Mouse (Mus musculus): ENCODE data around the gene Hnrnpul1.

Hnrnpul1 gene

DNA sequence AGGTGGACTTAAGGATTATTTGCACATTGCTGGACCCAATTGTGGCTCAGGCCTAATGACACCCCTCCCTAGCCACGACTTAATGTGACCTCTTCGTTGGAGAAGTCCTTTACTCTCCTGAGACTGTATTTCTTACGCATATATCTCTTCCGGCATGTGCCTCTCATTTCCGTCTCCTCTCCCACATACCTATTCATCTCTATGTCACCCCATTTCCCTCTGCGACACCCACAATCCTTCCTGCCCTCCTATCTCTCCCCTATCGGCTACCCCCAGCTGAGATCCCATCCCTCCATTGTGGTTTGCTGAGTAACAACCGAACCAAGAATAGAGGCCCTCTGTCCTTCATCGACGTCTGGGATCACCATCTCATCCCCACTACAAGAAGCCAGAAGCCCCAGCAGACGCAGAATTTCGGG lies 64.9 kb downstream of the Hnrnpul1 start:
- no peak for DNase-seq (ENCODE audit: low spot score in 2 of 2)

DNA sequence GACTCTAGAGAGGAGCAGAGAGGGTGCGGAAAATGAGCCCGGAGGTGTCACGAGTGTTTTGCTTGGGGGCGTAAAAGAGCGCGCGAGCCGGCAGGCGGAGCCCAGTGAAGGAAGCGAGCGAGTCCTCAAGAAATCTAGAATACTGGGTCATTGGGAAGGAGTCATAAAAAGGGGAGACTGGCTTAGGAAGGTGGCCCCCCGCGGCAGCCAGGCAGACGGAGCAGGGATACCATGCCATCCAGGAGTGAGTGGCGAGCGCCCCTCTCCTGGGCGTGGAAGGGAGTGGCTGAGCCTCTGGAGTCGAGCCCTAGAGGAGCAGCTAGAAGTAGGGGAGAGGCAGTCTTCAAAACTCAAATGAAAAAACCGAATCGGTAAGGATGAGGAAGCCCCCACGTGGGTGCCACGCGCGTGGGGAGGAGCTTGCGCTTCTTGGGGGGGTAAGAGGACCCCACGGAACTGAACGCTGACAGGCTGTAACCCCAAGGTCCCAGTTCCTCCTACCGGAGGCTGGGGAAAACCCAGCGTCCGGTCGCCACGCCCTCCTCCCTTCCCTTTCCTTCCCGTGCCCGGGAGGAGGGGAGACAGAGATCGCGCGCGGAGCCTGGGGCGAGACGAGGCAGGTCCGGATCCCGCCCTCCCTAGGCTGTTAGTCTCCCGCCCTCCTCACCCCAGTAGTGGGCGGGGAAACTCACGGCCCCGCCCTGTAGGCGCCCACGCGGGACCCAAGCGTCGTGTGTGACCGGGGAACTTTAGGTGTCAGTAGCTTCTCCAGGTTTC lies 65.6 kb downstream of the Hnrnpul1 start:
- peak; percentile 86 to 90 for DNase-seq (ENCODE audit: low spot score in 2 of 2)

DNA sequence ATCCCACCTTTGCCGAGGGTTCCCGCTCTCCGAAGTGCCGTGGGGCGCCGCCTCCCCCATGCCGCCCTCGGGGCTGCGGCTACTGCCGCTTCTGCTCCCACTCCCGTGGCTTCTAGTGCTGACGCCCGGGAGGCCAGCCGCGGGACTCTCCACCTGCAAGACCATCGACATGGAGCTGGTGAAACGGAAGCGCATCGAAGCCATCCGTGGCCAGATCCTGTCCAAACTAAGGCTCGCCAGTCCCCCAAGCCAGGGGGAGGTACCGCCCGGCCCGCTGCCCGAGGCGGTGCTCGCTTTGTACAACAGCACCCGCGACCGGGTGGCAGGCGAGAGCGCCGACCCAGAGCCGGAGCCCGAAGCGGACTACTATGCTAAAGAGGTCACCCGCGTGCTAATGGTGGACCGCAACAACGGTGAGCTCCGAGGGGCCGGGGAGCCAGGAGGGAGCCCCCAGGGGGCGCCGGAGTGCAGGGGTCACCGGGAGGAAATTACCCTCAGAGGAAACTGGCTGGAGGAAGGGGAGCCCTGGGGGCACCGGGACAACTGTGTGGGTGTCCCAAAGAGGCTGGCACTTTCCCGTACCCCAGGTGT lies 66.7 kb downstream of the Hnrnpul1 start:
- peak; percentile 81 to 93 for DNase-seq (ENCODE audit: low spot score in 2 of 2)

DNA sequence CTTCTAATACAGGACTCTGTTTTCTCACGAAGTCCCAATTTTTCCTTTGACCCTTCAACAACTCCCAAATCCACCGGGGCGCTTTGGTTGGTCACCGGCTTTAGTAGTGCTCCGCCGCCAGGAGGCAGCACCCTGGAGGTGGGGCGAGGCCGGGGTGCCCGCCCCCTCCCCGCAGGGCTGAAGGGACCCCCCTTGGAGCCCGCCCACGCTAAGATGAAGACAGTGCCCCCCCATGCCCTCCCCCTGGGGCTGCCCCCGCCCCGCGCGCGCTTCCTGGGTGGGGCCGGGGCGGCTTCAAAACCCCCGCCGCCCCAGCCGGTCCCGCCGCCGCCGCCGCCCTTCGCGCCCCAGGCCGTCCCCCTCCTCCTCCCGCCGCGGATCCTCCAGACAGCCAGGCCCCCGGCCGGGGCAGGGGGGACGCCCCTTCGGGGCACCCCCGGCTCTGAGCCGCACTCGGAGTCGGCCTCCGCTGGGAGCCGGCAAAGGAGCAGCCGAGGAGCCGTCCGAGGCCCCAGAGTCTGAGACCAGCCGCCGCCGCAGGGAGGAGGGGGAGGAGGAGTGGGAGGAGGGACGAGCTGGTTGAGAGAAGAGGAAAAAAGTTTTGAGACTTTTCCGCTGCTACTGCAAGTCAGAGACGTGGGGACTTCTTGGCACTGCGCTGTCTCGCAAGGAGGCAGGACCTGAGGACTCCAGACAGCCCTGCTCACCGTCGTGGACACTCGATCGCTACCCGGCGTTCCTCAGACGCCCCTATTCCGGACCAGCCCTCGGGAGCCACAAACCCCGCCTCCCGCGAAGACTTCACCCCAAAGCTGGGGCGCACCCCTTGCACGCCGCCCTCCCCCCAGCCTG lies 67.7 kb downstream of the Hnrnpul1 start, which contains the start of gene Tgfb1:
Gene Tgfb1 (plus strand): TSS at position 323 of the 852 bp plus-strand sequence.
- DNase-seq (ENCODE audit: low spot score in 2 of 2): peak; percentile 83 to 90

DNA sequence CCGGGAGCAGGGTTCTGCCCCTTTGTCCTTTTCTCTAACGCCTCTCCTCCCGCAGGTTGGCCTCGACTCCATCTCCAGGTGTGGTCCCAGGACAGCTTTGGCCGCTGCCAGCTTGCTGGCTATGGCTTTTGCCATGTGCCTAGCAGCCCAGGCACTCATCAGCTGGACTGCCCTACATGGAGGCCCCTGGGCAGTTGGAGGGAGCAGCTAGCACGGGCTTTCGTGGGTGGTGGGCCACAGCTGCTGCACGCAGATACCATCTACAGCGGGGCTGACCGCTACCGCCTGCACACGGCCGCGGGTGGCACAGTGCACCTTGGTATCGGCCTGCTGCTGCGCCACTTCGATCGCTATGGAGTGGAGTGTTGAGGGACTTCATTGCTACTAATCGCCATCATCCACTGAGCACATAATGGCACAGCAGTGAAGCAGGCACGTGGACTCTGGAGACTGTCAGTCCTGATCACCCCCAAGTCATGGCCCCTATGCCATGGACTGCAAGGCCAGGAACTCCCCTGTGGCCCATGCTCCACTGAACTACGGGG lies 68.6 kb downstream of the Hnrnpul1 start:
- DNase-seq (ENCODE audit: low spot score in 2 of 2): no peak

DNA sequence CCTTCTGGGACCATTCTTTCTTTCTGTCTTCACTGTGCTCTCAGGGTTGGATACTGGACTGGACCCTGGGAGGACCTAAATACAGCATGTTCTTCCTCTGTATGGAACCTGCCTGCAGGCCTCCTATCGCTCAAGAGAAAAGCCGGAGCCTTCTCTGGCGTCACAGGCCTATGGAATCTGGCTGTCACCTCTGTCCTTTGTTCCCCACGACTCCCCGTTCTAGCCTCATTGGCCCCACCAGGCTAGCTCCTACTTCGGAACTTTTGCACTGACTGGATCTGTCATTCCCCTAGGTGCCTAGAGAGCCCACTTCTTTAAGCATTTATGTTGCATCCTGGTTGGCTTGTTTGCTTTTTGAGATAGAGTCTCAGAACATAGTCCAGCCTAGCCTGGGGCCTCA lies 69.9 kb downstream of the Hnrnpul1 start:
- DNase-seq (ENCODE audit: low spot score in 2 of 2): peak in 1 of 2 experiments; percentile 65

DNA sequence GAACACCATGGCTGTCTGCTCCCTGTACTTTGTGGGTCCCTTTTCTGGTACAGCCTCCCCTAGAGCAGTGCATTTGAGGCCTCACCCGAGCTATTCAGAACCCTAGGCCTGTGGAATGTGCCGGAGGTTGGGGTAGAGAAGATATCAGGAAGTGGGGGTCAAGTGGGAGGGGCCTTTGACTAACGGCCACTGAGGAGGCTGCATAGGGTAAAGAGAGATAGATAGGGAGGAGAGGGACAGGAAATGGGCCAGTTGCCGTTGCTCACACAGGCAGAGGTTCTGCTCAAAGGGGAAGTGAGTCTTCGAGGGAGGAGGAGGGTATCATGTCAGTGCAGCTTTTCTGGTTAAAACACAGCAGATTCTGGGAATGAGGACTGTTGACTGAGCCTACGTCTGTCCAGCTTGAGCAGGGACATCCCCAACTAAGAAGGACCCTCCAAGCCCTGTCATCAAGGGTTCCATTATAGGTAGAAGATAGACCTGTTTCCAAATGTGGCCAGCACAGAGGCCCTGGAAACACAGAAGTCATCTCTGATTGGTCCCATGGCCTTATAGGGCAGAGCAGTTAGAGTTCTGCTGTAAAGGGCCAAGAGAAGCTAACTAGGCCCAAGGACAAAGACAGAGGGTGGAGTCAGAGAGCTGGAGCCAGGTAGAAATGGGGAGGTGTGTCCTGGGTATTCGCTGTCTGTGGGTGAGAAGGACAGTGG lies 70.9 kb downstream of the Hnrnpul1 start:
- DNase-seq (ENCODE audit: low spot score in 2 of 2): peak; percentile 70 to 74

DNA sequence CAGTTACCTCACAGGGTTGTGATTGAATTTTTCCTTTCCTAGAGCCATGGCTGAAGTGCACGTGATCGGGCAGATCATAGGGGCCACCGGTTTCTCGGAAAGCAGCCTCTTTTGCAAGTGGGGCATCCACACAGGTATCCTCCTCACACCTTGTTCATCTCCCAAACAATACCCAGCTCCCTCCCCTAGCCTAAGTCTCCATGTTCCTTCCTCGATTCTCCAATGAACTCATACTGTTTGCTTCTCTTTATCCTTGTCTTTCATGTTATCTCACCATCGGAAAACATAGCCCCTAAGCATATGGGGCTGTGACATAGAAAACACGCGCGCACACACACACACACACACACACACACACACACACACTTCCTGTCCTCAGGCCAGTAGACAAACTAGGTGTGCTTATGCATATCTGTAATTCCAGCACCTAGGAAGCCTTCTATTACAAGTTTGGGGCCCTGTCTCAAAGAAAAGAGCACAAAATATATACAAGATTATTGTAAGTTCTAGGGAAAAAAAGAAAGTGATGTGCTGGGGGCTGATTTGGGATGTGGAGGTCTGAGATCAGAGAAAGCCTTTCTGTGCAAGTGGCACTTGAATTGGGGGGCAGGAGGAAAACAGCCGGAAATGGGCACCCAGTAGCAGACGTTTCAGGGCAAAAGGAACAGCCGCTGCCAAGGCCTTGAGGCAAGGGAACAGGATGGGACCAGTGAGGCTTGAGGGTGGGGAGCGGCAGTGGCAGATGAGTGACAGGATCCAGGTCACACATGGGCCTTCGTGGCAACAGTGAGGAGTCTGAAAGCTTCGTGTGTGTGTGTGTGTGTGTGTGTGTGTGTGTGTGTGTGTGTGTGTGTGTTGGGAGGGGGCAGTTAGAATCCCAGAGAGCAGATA lies 73.0 kb downstream of the Hnrnpul1 start:
- DNase-seq (ENCODE audit: low spot score in 2 of 2): peak; percentile 31 to 71

DNA sequence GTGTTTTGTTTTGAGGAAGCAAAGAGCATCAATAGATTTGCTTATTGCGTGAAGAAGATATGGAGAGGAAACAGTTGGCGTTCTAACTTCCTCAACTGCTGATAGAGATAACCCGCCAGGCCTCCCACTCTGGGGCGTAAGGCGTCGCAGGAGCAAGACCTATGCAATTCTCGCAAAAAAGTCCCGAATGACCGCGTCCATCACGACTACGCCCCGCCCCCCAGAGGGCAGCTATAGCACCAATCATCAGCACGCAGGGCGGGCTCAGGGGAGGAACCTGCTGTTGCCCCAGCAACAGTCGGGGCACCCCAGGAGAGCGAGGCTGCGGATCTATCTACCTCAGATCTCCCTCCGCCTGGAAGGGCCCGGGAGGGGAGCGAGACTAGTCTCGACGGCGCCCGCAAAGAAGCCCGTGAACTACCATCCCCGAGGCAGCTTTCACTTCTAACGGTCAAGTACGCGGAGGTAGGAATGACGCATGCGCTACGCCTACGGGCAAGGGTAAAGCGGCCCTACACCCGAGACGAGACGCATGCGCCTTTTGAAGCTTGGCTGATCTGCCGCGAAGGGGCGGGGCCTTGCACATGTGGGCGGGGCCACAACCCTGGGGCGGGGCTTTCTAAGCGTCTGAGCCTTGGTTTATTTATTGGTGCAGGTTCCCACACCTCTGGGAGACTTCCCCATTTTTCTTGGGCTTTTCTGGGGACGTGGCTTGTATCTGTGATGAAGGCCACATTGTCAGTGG lies 73.9 kb downstream of the Hnrnpul1 start, which contains the start of gene B9d2:
Gene B9d2 (plus strand): TSS at position 267 of the 745 bp plus-strand sequence.
- DNase-seq (ENCODE audit: low spot score in 2 of 2): peak; percentile 99 to 100

DNA sequence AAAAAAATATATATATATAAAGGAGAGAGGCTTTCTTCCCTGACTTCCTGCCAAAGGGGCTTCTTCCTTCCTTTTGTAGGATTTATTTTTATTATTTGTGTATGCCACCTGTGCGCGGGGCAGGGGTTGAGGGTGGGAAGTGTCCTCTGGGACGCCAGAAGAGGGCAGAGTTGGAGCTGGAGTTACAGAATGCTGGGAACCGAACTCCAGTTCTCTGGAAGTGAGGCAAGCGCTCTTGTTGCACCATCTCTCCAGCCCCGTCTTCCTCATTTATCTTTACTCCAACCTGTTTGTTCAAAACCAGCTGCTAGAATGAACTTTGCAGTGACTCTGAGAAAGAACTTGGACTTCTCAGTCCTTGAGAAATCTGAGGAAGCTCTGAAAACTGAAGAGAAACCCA lies 74.6 kb downstream of the Hnrnpul1 start:
- no peak for DNase-seq (ENCODE audit: low spot score in 2 of 2)

DNA sequence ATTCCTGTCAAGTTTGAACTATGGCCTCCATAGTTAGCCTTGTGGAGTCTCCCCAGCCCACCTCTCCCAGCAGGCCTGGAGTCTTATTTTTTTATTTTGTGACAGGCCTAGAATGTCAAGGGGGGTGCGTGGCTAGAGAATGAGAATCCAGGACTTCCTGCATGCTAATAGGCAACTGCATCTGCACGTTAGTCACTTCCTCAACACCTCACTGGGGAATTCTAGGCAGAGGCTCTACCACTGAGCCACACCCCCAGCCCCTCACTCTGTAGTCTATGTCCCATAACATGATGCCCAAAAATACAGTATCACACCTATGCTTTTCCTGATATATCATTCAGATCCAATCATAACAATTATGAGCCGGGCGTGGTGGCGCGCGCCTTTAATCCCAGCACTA lies 77.5 kb downstream of the Hnrnpul1 start:
- no peak for DNase-seq (ENCODE audit: low spot score in 2 of 2)

DNA sequence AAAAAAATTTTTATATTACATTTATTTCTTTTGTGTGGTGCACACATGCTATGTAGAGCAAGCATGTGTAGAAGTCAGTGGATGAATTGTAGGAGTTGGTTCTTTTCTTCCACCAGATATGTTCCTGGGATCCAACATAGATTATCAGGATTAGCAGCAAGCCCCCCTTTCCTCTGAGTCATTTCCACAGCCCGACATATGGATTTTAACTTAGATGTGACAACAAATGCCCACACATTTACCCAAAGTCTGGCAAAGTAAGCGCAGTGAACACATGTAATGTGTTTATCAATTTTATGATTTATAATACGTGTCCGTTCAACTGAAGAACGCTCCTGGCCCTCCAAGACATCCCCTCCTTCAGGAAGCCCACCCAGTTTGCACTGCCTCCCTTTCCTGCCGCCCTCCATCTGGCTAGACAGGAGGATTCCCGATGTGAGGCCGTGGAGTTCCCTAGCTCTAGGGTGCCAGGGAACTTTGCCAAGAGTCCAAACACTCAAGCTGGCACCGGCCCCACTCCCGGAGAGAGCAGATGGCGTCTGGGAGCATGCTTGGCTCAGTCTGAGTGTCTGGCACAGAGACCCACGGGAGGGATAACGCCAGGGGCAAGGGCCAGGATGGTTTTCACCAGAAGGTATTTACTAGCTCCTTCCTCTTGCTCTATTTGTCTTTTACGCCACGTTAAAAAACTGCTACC lies 78.3 kb downstream of the Hnrnpul1 start:
- DNase-seq (ENCODE audit: low spot score in 2 of 2): no peak

DNA sequence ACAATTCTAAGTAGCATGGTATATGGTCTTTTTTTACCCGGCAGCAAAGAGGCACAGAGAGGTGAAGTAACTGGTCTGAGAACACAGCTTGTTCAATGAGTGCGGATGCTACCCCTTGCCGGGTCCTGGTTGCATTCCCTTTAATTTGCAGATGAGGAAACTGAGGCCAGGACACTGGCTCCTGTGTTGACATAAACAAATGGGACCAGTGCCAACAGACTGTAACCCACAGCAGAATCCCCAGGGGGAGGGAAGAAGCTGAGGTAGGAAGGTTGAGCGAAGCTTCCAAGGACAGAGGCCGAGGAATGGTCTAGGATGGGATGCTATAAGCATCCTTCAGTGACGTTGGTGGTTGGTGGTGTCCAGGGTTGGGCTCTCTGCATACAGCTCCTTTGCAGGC lies 79.2 kb downstream of the Hnrnpul1 start:
- no peak for DNase-seq (ENCODE audit: low spot score in 2 of 2)

DNA sequence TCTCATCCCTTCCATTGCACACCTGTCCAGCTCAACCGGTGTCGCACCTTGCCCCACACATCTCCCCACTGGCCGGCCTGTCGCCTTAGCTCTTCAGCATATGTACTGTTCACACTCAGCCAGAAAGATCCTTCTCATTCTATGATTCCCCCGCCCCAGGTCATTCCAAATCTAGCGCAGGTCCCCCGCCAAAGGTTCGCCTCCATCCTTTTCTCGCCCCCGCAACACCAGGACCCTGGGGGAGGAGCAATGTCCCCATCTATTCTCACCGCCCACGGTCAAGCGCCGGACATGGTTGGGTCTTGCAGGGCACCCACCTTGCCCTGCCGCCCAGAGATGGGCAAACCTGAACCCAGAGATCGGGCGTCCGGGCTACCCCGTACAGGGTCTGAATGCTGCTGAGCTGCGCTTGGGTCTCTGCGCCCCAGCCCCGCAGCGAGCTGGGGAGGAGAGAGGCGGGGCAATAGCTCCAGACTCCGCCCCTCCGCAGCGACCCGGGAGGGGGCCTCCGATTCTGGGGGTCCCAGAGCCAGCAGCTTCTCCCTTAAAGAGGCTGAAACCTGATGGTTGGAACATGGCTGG lies 79.7 kb downstream of the Hnrnpul1 start, which contains the start of gene Tmem91:
Gene Tmem91 (minus strand): TSS at position 448 of the 582 bp plus-strand sequence.
- DNase-seq (ENCODE audit: low spot score in 2 of 2): no peak

DNA sequence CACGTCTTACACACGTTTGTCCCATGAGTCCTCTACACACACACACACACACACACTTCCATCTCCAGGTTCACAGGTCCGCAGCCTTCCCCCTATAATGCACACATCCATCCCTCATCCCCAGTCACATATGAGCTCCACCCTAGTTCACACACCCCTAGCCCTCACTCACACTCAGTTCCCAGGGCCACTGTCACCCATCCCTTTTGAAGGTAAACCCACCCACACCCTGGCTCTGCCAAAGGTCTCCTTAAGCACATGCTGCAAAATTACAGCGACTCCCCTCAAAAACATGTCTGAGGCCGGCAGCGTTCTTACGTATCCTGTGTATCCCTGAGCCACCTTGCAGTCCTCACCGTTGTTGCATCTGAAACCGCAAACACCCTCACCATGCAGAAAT lies 80.3 kb downstream of the Hnrnpul1 start:
- DNase-seq (ENCODE audit: low spot score in 2 of 2): no peak

DNA sequence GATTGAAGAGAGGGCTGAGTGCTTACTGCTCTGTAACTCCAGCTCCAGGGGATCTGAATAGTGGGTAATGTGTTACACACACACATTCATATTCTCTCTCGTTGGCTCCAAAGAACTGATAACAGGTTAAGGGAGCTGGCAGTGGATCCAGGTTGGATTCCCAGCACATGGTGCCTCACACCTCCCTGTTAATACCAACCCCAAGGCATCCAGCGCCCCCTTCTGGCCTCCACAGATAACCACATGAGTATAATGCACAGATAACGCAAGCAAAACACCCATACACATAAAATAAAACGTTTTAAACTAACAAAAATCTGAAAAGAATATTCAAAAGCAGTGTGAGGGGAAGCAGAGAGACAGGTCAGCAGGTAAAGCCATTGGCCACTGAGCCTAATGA lies 82.1 kb downstream of the Hnrnpul1 start:
- no peak for DNase-seq (ENCODE audit: low spot score in 2 of 2)

DNA sequence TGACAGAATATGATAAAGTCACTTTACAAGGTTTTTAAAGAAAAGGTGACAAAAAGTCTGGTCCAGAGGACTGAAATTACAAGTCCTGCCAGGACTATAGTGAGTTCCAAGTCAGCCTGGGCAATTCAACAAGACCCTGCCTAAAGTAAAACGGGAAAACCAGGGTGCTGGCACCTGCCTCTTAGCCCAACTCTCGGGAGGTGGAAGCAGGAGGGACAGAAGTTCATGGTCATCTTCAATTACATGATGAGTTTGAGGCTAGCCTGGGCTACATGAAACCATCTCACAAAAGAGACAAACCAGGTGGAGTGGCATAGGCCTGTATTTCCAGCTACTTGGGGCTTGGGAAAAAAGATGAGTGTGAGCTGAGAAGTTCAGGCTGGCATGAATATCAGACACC lies 82.9 kb downstream of the Hnrnpul1 start:
- DNase-seq (ENCODE audit: low spot score in 2 of 2): no peak
